Mouse (Mus musculus): ENCODE results near the gene 4930453N24Rik.

4930453N24Rik gene

GRCm38 (mm10) chr16:64770521-64771430 lies at the start of gene 4930453N24Rik:
Gene 4930453N24Rik (minus strand): TSS chr16:64771161.
- peak; percentile 65 to 72 for DNase-seq

GRCm38 (mm10) chr16:64817094-64817765 lies 46.3 kb upstream of the 4930453N24Rik start:
- DNase-seq = no peak

- DNase-seq = no peak
Measured at GRCm38 (mm10) chr16:64803041-64803440, 32.1 kb upstream of the 4930453N24Rik start.

GRCm38 (mm10) chr16:64801638-64802037 lies 30.7 kb upstream of the 4930453N24Rik start:
- DNase-seq = no peak

- DNase-seq = no peak
Measured at GRCm38 (mm10) chr16:64800393-64800792, 29.4 kb upstream of the 4930453N24Rik start.

- no peak for DNase-seq
Measured at GRCm38 (mm10) chr16:64794802-64795201, 23.8 kb upstream of the 4930453N24Rik start.

GRCm38 (mm10) chr16:64789706-64790105 lies 18.7 kb upstream of the 4930453N24Rik start:
- DNase-seq = no peak

GRCm38 (mm10) chr16:64775516-64775915 lies 4.6 kb upstream of the 4930453N24Rik start:
- no peak for DNase-seq

- DNase-seq = no peak
Measured at GRCm38 (mm10) chr16:64771431-64771818, 464 bp upstream of the 4930453N24Rik start.

GRCm38 (mm10) chr16:64766696-64767300 lies 4.2 kb downstream of the 4930453N24Rik start:
- DNase-seq = no peak

GRCm38 (mm10) chr16:64759245-64759626 lies 11.7 kb downstream of the 4930453N24Rik start:
- DNase-seq = no peak

- peak; percentile 14 to 49 for DNase-seq
Measured at GRCm38 (mm10) chr16:64758561-64759244, 12.3 kb downstream of the 4930453N24Rik start.

- peak; percentile 14 to 49 for DNase-seq
Measured at GRCm38 (mm10) chr16:64757666-64758400, 13.1 kb downstream of the 4930453N24Rik start.

- no peak for DNase-seq
Measured at GRCm38 (mm10) chr16:64756321-64756720, 14.6 kb downstream of the 4930453N24Rik start.

- no peak for DNase-seq
Measured at GRCm38 (mm10) chr16:64754743-64755139, 16.2 kb downstream of the 4930453N24Rik start.

GRCm38 (mm10) chr16:64753990-64754742 lies 16.8 kb downstream of the 4930453N24Rik start:
- DNase-seq = no peak

GRCm38 (mm10) chr16:64748237-64748636 lies 22.7 kb downstream of the 4930453N24Rik start:
- DNase-seq = peak; percentile 15 to 20

- DNase-seq = no peak
Measured at GRCm38 (mm10) chr16:64745089-64745488, 25.9 kb downstream of the 4930453N24Rik start.

GRCm38 (mm10) chr16:64737289-64737688 lies 33.7 kb downstream of the 4930453N24Rik start:
- no peak for DNase-seq

- DNase-seq = no peak
Measured at GRCm38 (mm10) chr16:64723273-64724057, 47.5 kb downstream of the 4930453N24Rik start.

All from thymus, adult 18-20 months (tissue).